Mouse (Mus musculus) forebrain, embryonic 13.5 days (tissue): ENCODE measurements around the gene Gm20388. TPM values are rescaled to one million over a fixed set of nuclear protein-coding genes. Genes with fewer than 3 reads are reported as not detected.

Experiments
- ATAC-seq: fragments of 200-750 bp; cut with Nextera tagmentation; 2 replicates; pipeline ENCODE4 v1.8.0; 2017
- H3K27ac ChIP-seq: fragments of 300-500 bp; sonication (generic); 2 replicates; pipeline ENCODE4 v1.5.1; 2015; ENCODE audit warnings: inconsistent platforms, mild to moderate bottlenecking, moderate library complexity
- H3K27me3 ChIP-seq: fragments of 300-500 bp; sonication (generic); 2 replicates; pipeline ENCODE4 v1.6.1; 2015; ENCODE audit warnings: mild to moderate bottlenecking, inconsistent platforms
- H3K36me3 ChIP-seq: fragments of 300-500 bp; sonication (generic); 2 replicates; pipeline ENCODE4 v1.6.1; 2015; ENCODE audit warnings: mild to moderate bottlenecking, inconsistent platforms; ENCODE audit not compliant: poor library complexity, severe bottlenecking
- H3K4me1 ChIP-seq: fragments of 300-500 bp; sonication (generic); 2 replicates; pipeline ENCODE4 v1.6.1; 2015; ENCODE audit warnings: inconsistent platforms
- H3K4me2 ChIP-seq: fragments of 300-500 bp; sonication (generic); 2 replicates; pipeline ENCODE4 v1.6.1; 2015; ENCODE audit warnings: inconsistent platforms, mild to moderate bottlenecking, moderate library complexity
- H3K4me3 ChIP-seq: fragments of 300-500 bp; sonication (generic); 2 replicates; pipeline ENCODE4 v1.5.1; 2015; ENCODE audit warnings: mild to moderate bottlenecking, inconsistent platforms
- H3K9ac ChIP-seq: fragments of 300-500 bp; sonication (generic); 2 replicates; pipeline ENCODE4 v1.6.1; 2015; ENCODE audit warnings: mild to moderate bottlenecking, inconsistent platforms
- H3K9me3 ChIP-seq: fragments of 300-500 bp; sonication (generic); replicated peaks from 2 replicates; pipeline ENCODE4 v1.6.1; 2016; ENCODE audit warnings: inconsistent platforms
- WGBS: fragments of 180-500 bp; shearing (Covaris S2); methylation state at CpG from one replicate; pipeline ENCODE4 v1.1.7; 2015; 5-methylcytosine and 5-hydroxymethylcytosine counted together
- polyA plus RNA-seq: library from polyadenylated mRNA; unstranded; fragments of >200 nt; fragmentation: Nextera tagmentation; extraction: Ambion mirVana; gene quantifications from 2 replicates; pipeline ENCODE4 v1.2.1, GENCODE M21; 2015

The Gm20388 gene
- polyA plus RNA-seq, 1 experiment from 2014 or later: 5.6 TPM

GRCm38 (mm10) chr8:121908378-121909147 is 1997.9 kb downstream of the Gm20388 start:
- Histone ChIP-seq H3K9ac (no peak overlapping the region), H3K4me3 (no peak overlapping the region), H3K27me3 (peaks cover 8% of the 10 kb centered on the region; the same call in 1 of the 2 replicates), H3K4me2 (peak overlapping the region; percentile 95; the same call in 1 of the 2 replicates), H3K36me3 (no peaks in the 10 kb centered on the region), H3K9me3 (no peaks in the 10 kb centered on the region), H3K27ac (no peak overlapping the region), H3K4me1 (peaks cover 33% of the 10 kb centered on the region)
- 69% methylated on average over 8 of the region's 8 CpGs for WGBS
- no peak for ATAC-seq

- ATAC-seq: no peak
- peaks cover 8% of the 10 kb centered on the region; the same call in 1 of the 2 replicates for H3K27me3 ChIP-seq
- H3K4me2 ChIP-seq: no peak overlapping the region
- no peak overlapping the region for H3K27ac ChIP-seq
- 66% methylated on average over 8 of the region's 8 CpGs for WGBS
- peaks cover 27% of the 10 kb centered on the region for H3K4me1 ChIP-seq
- H3K9ac ChIP-seq: no peak overlapping the region
- H3K4me3 ChIP-seq: no peak overlapping the region
- no peaks in the 10 kb centered on the region for H3K9me3 ChIP-seq
- H3K36me3 ChIP-seq: no peaks in the 10 kb centered on the region
These were observed 1998.5 kb downstream of the Gm20388 start for GRCm38 (mm10) chr8:121909148-121909541.

GRCm38 (mm10) chr8:121909663-121910062 is 1999.0 kb downstream of the Gm20388 start:
- peaks cover 24% of the 10 kb centered on the region for H3K4me1 ChIP-seq
- 3% methylated on average over 6 of the region's 6 CpGs for WGBS
- H3K36me3 ChIP-seq: no peaks in the 10 kb centered on the region
- H3K4me3 ChIP-seq: no peak overlapping the region
- no peak overlapping the region for H3K27ac ChIP-seq
- no peak for ATAC-seq
- no peak overlapping the region for H3K4me2 ChIP-seq
- no peaks in the 10 kb centered on the region for H3K9me3 ChIP-seq
- no peak overlapping the region for H3K9ac ChIP-seq
- peaks cover 8% of the 10 kb centered on the region; the same call in 1 of the 2 replicates for H3K27me3 ChIP-seq

GRCm38 (mm10) chr8:121911400-121911799 is 2000.8 kb downstream of the Gm20388 start:
- Histone ChIP-seq H3K27ac (no peak overlapping the region), H3K9me3 (no peaks in the 10 kb centered on the region), H3K36me3 (no peaks in the 10 kb centered on the region), H3K27me3 (peaks cover 8% of the 10 kb centered on the region; the same call in 1 of the 2 replicates), H3K4me2 (no peak overlapping the region), H3K4me1 (peaks cover 10% of the 10 kb centered on the region), H3K9ac (no peak overlapping the region; the same call in 1 of the 2 replicates), H3K4me3 (no peak overlapping the region)
- 91% methylated on average over 6 of the region's 6 CpGs for WGBS
- no peak for ATAC-seq

GRCm38 (mm10) chr8:121911987-121912386 is 2001.3 kb downstream of the Gm20388 start:
- Histone ChIP-seq H3K4me3 (no peak overlapping the region), H3K4me1 (peaks cover 5% of the 10 kb centered on the region), H3K27ac (no peak overlapping the region), H3K27me3 (peaks cover 8% of the 10 kb centered on the region; the same call in 1 of the 2 replicates), H3K9ac (no peak overlapping the region), H3K36me3 (no peaks in the 10 kb centered on the region), H3K9me3 (no peaks in the 10 kb centered on the region), H3K4me2 (no peak overlapping the region)
- ATAC-seq: no peak
- WGBS: 67% methylated on average over 7 of the region's 7 CpGs

- 74% methylated on average over 3 of the region's 3 CpGs for WGBS
- ATAC-seq: no peak
- Histone ChIP-seq H3K4me1 (peaks cover 4% of the 10 kb centered on the region), H3K36me3 (no peaks in the 10 kb centered on the region), H3K4me2 (no peak overlapping the region), H3K9ac (no peak overlapping the region; the same call in 1 of the 2 replicates), H3K27me3 (peaks cover 8% of the 10 kb centered on the region; the same call in 1 of the 2 replicates), H3K9me3 (no peaks in the 10 kb centered on the region), H3K27ac (no peak overlapping the region), H3K4me3 (no peak overlapping the region)
These were observed 2002.2 kb downstream of the Gm20388 start for GRCm38 (mm10) chr8:121912831-121913230.

- Histone ChIP-seq H3K4me1 (no peaks in the 10 kb centered on the region), H3K27ac (no peak overlapping the region), H3K9me3 (no peaks in the 10 kb centered on the region), H3K36me3 (no peaks in the 10 kb centered on the region), H3K4me2 (no peak overlapping the region), H3K4me3 (no peak overlapping the region), H3K27me3 (peaks cover 8% of the 10 kb centered on the region; the same call in 1 of the 2 replicates), H3K9ac (no peak overlapping the region)
- no peak for ATAC-seq
- 87% methylated on average over 8 of the region's 8 CpGs for WGBS
These were observed 2002.7 kb downstream of the Gm20388 start for GRCm38 (mm10) chr8:121913378-121913777.

- H3K9ac ChIP-seq: no peak overlapping the region
- no peaks in the 10 kb centered on the region for H3K4me1 ChIP-seq
- no peak overlapping the region for H3K4me3 ChIP-seq
- 85% methylated on average over 4 of the region's 4 CpGs for WGBS
- no peaks in the 10 kb centered on the region for H3K36me3 ChIP-seq
- H3K9me3 ChIP-seq: no peaks in the 10 kb centered on the region
- ATAC-seq: no peak
- no peaks in the 10 kb centered on the region for H3K27me3 ChIP-seq
- no peak overlapping the region for H3K4me2 ChIP-seq
- H3K27ac ChIP-seq: no peak overlapping the region
These were observed 2008.5 kb downstream of the Gm20388 start for GRCm38 (mm10) chr8:121919158-121919557.

- no peak overlapping the region for H3K4me2 ChIP-seq
- H3K27me3 ChIP-seq: no peaks in the 10 kb centered on the region
- no peak for ATAC-seq
- no peaks in the 10 kb centered on the region for H3K36me3 ChIP-seq
- H3K4me1 ChIP-seq: no peaks in the 10 kb centered on the region
- H3K27ac ChIP-seq: no peak overlapping the region
- H3K9me3 ChIP-seq: no peaks in the 10 kb centered on the region
- WGBS: 68% methylated on average over 3 of the region's 3 CpGs
- H3K4me3 ChIP-seq: no peak overlapping the region
- H3K9ac ChIP-seq: no peak overlapping the region
These were observed 2009.1 kb downstream of the Gm20388 start for GRCm38 (mm10) chr8:121919731-121920130.

GRCm38 (mm10) chr8:121921582-121921981 is 2010.9 kb downstream of the Gm20388 start:
- Histone ChIP-seq H3K4me1 (no peaks in the 10 kb centered on the region), H3K9me3 (no peaks in the 10 kb centered on the region), H3K4me2 (no peak overlapping the region), H3K9ac (no peak overlapping the region), H3K27me3 (no peaks in the 10 kb centered on the region), H3K4me3 (no peak overlapping the region), H3K27ac (no peak overlapping the region; the same call in 1 of the 2 replicates), H3K36me3 (no peaks in the 10 kb centered on the region)
- ATAC-seq: no peak
- WGBS: 84% methylated on average over 8 of the region's 8 CpGs

- Histone ChIP-seq H3K4me2 (no peak overlapping the region), H3K4me3 (no peak overlapping the region), H3K4me1 (no peaks in the 10 kb centered on the region), H3K9me3 (no peaks in the 10 kb centered on the region), H3K9ac (no peak overlapping the region), H3K27me3 (no peaks in the 10 kb centered on the region), H3K36me3 (no peaks in the 10 kb centered on the region), H3K27ac (no peak overlapping the region)
- WGBS: 83% methylated on average over 8 of the region's 8 CpGs
- ATAC-seq: no peak
These were observed 2011.5 kb downstream of the Gm20388 start for GRCm38 (mm10) chr8:121922101-121922500.

- ATAC-seq: no peak
- Histone ChIP-seq H3K27me3 (no peaks in the 10 kb centered on the region), H3K4me1 (no peaks in the 10 kb centered on the region), H3K9me3 (no peaks in the 10 kb centered on the region), H3K4me3 (no peak overlapping the region), H3K4me2 (no peak overlapping the region), H3K27ac (no peak overlapping the region), H3K36me3 (no peaks in the 10 kb centered on the region), H3K9ac (no peak overlapping the region)
- 86% methylated on average over 5 of the region's 5 CpGs for WGBS
These were observed 2014.0 kb downstream of the Gm20388 start for GRCm38 (mm10) chr8:121924681-121925080.
